Mouse (Mus musculus): ENCODE results near the gene Vmn2r109.
"Not testable (repeated sequence)": the region's sequence is repeated elsewhere in the genome, so short reads cannot be mapped to it uniquely, and the experiment has no call there.

Vmn2r109 gene

DNA sequence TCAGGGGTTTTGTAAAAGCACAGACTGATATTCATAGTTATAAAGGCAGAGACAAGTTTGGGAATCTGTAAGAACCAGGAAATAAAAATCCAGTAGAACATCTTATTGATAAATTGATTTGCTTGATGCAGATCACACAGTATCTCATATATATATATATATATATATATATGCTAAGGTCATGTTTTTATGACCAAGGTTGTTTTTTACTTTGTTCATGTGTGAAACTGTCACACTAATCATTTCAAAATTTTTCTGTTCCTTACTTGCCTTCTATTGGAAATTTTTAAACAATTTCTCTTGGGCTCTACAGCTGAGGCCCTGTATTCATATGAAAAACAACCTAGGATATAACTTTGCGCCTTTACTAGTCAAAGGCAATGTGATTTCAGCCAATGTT is at the start of gene Vmn2r109:
Gene Vmn2r109, minus strand, starts transcription at position 101 of the 400 bp plus-strand sequence.
- DNase-seq (ENCODE audit: low spot score) = no peak

GRCm38 (mm10) chr17:20596323-20596722 is 31.8 kb upstream of the Vmn2r109 start, which contains the start of gene Vmn2r110:
Vmn2r110 (minus strand) TSS chr17:20596423.
- DNase-seq (ENCODE audit: low spot score) = no peak

DNA sequence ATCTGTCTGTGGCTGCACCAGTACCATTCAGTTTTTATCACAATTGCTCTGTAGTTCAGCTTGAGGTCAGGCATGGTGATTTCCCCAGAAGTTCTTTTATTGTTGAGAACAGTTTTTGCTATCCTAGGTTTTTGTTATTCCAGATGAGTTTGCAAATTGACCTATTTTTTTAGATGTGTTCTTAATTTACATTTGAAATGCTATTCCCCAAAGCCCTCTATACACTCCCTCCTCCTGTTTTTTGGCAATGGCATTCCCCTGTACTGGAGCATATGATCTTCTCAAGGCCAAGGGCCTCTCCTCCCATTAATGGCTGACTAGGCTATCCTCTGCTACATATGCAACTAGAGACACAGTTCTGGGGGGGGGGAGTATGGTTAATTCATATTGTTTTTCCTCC is 56.3 kb downstream of the Vmn2r109 start:
- not testable (repeated sequence) for DNase-seq (ENCODE audit: low spot score)

DNA sequence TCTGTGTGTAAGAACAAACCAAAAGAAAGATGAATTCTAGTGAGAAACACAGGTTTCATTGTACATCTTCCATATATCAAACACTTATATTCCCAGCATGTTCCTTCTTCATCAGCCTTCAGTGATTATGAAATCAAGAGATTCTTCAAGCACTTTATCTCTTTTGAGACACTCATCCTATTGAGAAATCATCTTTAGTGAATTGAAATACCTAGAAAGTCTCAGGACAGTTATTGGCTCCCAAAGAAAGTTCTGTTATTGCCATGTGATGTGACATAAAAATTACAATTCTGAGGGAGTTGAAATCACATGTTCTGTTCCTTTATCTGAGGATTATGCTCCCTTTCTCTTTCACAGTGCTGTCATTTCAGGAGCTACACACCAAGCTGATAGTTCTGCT is 66.7 kb downstream of the Vmn2r109 start, which contains the start of gene Vmn1r225:
Gene Vmn1r225, plus strand, starts transcription at position 301 of the 400 bp plus-strand sequence.
- no peak for DNase-seq (ENCODE audit: low spot score)
